Mouse (Mus musculus) liver, embryonic 11.5 days (tissue): ENCODE data around the gene Tsga10ip. TPM values are rescaled to one million over a fixed set of nuclear protein-coding genes. Genes with fewer than 3 reads are reported as not detected.
"Not testable (repeated sequence)": the region's sequence is repeated elsewhere in the genome, so short reads cannot be mapped to it uniquely, and the experiment has no call there.

Experiments used
- ATAC-seq: fragments of 200-750 bp; cut with Nextera tagmentation; replicated peaks from 2 replicates; pipeline ENCODE4 v1.8.0; 2017; ENCODE audit warnings: moderate number of reproducible peaks, mild to moderate bottlenecking, moderate TSS enrichment, moderate library complexity; ENCODE audit not compliant: low FRiP score
- DNase-seq: peaks from one replicate; pipeline ENCODE4 v3.0.0-alpha.2; 2017; ENCODE audit warnings: low spot score
- H3K27ac ChIP-seq: fragments of 300-500 bp; sonication (generic); 2 replicates; pipeline ENCODE4 v1.5.1; 2014; ENCODE audit warnings: mild to moderate bottlenecking, low read depth, low read length, control low read depth
- H3K27me3 ChIP-seq: fragments of 300-500 bp; sonication (generic); replicated peaks from 2 replicates; pipeline ENCODE4 v1.6.1; 2014; ENCODE audit warnings: low read length, mixed read lengths; ENCODE audit not compliant: control insufficient read depth, insufficient read depth
- H3K36me3 ChIP-seq: fragments of 300-500 bp; sonication (generic); 2 replicates; pipeline ENCODE4 v1.6.1; 2014; ENCODE audit warnings: mild to moderate bottlenecking, low read length, moderate library complexity, mixed read lengths; ENCODE audit not compliant: control insufficient read depth, insufficient read depth
- H3K4me1 ChIP-seq: fragments of 300-500 bp; sonication (generic); replicated peaks from 2 replicates; pipeline ENCODE4 v1.6.1; 2014; ENCODE audit warnings: low read length, mixed read lengths; ENCODE audit not compliant: control insufficient read depth, insufficient read depth
- H3K4me2 ChIP-seq: fragments of 300-500 bp; sonication (generic); 2 replicates; pipeline ENCODE4 v1.6.1; 2014; ENCODE audit warnings: mild to moderate bottlenecking, control low read depth, moderate library complexity
- H3K4me3 ChIP-seq: fragments of 300-500 bp; sonication (generic); 2 replicates; pipeline ENCODE4 v1.5.1; 2014; ENCODE audit warnings: low read depth, low read length, control low read depth
- H3K9ac ChIP-seq: fragments of 300-500 bp; sonication (generic); 2 replicates; pipeline ENCODE4 v1.6.1; 2014; ENCODE audit warnings: low read depth, low read length, control low read depth
- H3K9me3 ChIP-seq: fragments of 300-500 bp; sonication (generic); 2 replicates; pipeline ENCODE4 v1.6.1; 2016; ENCODE audit warnings: low read length, inconsistent platforms, mixed read lengths; ENCODE audit not compliant: control insufficient read depth
- WGBS: fragments of 180-500 bp; shearing (Covaris S2); extraction: QIAGEN DNeasy Blood & Tissue Kit; methylation state at CpG from one replicate; pipeline ENCODE4 v1.1.7; 2014; 5-methylcytosine and 5-hydroxymethylcytosine counted together
- polyA plus RNA-seq: library from polyadenylated mRNA; unstranded; fragments of >200 nt; fragmentation: Nextera tagmentation; extraction: Ambion mirVana; gene quantifications from 2 replicates; pipeline ENCODE4 v1.2.1, GENCODE M21; 2014

Tsga10ip gene
- polyA plus RNA-seq, 1 experiment from 2014 or later = 1.2 TPM

DNA sequence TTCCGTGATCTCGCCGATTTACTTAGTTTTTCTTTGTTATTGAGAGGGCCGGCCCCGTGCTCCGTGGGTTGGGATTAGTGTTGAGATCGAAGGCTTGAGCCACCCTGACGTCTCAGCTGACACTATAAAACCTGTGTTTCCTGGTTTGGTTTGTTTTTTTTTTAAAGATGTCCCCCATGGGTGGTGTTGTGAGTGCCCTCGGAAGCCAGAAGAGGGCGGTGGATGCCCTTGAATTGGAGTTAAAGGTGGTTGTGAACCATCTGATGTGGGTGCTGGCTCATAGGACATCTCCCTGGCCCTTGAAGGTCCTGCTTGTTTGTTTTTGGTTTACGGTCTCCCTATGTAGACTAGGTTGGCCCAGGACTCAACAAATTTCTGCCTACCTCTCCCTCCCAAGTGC is 34.9 kb downstream of the Tsga10ip start:
- DNase-seq (no peak), ATAC-seq (no peak)
- peak overlapping the region; percentile 98 for H3K4me2 ChIP-seq
- WGBS = 8% methylated on average over 11 of the region's 11 CpGs
- H3K9ac ChIP-seq = peak overlapping the region; percentile 96
- peaks cover 50% of the 10 kb centered on the region for H3K36me3 ChIP-seq
- peaks cover 17% of the 10 kb centered on the region for H3K4me1 ChIP-seq
- H3K27ac ChIP-seq = peak overlapping the region; percentile 92
- peak overlapping the region; percentile 88 for H3K4me3 ChIP-seq
- no peaks in the 10 kb centered on the region for H3K27me3 ChIP-seq
- H3K9me3 ChIP-seq = no peaks in the 10 kb centered on the region

DNA sequence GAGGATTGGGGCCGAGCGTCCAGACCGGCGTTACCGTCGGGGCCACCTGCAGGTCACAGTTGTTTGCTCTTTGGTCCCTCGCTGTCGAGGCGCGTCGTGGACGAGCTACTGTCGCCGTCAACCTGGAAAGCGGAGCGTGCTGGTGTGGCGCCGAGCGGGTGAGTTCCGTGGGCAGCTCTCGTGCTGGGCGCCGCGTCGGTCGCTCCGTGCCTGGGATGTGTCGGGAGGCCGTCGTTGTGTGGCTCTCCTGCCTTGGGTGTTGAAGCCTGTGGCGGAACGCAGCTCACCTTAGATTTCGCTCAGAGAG is 35.3 kb downstream of the Tsga10ip start, which contains the start of gene Banf1:
Gene Banf1, minus strand, starts transcription at position 116 of the 307 bp plus-strand sequence.
- H3K27me3 ChIP-seq = no peaks in the 10 kb centered on the region
- DNase-seq = no peak
- peak within 1 kb of the TSS; percentile 88 for H3K4me3 ChIP-seq
- peak within 1 kb of the TSS; percentile 96 for H3K9ac ChIP-seq
- H3K27ac ChIP-seq = peak within 1 kb of the TSS; percentile 92
- H3K4me1 ChIP-seq = peaks cover 17% of the 10 kb centered on the region
- H3K4me2 ChIP-seq = peak within 1 kb of the TSS; percentile 98
- ATAC-seq = no peak
- WGBS = under 1% methylated on average over 33 of the region's 33 CpGs
- peaks cover 47% of the 10 kb centered on the region for H3K36me3 ChIP-seq
- H3K9me3 ChIP-seq = no peaks in the 10 kb centered on the region

DNA sequence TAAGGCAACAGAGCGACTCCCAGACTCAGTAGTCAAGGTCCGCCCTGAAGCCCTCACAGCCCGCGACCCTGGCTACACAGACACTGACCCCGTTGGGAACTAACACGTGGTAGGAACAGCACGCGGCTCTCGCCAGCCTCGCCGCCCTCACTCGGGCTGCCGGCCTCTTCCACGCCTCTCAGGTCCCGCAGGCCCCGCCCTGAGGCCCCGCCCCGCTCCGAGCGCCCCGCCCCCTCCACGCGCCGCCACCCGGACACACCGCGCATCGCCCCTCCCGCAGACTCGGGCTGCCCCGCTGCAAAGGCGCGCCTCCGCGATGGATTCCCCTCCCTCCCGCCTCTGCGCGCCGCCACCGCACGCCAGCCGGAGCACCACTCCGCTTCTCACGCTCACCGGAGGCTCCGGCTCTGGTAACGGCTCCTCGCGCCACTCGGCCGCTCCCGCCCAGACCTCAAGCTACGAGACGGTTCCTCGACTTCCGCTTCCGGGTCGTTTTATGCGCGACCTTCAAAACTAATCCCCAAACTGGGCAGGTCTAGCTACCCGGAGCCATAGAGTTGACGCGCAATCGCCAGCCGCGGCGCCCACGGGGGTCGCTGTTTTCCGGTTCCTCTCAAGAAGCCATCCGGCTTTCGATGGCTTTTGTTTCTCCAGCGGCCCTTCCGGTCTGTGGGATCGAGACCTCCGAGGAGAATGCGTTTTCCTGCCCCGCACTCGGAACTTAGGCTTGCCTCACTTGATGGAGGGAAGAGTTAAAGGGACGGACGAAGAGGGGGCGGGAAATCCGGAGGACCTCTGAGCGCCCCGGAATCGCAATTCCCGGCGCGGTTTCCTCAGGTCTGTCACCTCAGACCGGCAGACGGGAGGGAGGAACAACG is 35.9 kb downstream of the Tsga10ip start, which contains the start of gene Eif1ad:
Gene Eif1ad, plus strand, starts transcription at position 567 of the 878 bp plus-strand sequence.
- H3K4me3 ChIP-seq = peak within 1 kb of the TSS; percentile 88

DNA sequence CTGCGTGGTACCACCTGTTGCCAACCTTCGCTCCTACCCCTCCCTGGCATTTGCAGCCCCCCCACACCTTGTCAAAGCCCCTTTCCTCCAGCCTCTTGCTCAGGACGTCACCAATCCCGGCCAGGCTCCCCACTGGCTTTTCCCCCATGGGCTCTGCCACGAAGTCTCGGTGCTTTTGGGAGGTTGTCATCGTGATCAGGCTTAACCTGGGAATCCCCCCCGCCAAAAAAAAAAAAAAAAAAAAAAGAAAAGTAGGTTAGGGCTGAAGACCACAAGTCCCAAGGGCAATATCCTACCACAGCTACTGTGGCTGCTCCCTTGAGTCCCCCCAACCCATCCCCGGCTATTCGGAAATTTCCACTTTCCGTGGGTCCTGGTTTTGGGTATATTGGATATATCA is 36.6 kb downstream of the Tsga10ip start:
- H3K4me1 ChIP-seq = peaks cover 17% of the 10 kb centered on the region
- no peaks in the 10 kb centered on the region for H3K27me3 ChIP-seq
- H3K27ac ChIP-seq = peak overlapping the region; percentile 92
- peak overlapping the region; percentile 96 for H3K9ac ChIP-seq
- 14% methylated on average over 11 of the region's 11 CpGs for WGBS
- peak overlapping the region; percentile 88 for H3K4me3 ChIP-seq
- H3K4me2 ChIP-seq = peak overlapping the region; percentile 98
- no peaks in the 10 kb centered on the region for H3K9me3 ChIP-seq
- ATAC-seq = no peak
- DNase-seq = peak; percentile 43
- H3K36me3 ChIP-seq = peaks cover 38% of the 10 kb centered on the region

More for the DNA sequence above, 35.9 kb downstream of the Tsga10ip start, which contains the start of gene Eif1ad:
- ATAC-seq = peak; percentile 92
- DNase-seq = peak; percentile 99
- H3K9me3 ChIP-seq = no peaks in the 10 kb centered on the region
- peaks cover 41% of the 10 kb centered on the region for H3K36me3 ChIP-seq
- peak within 1 kb of the TSS; percentile 92 for H3K27ac ChIP-seq
- no peaks in the 10 kb centered on the region for H3K27me3 ChIP-seq
- WGBS = under 1% methylated on average over 92 of the region's 92 CpGs
- H3K4me2 ChIP-seq = peak within 1 kb of the TSS; percentile 98
- peaks cover 17% of the 10 kb centered on the region for H3K4me1 ChIP-seq
- H3K9ac ChIP-seq = peak within 1 kb of the TSS; percentile 96

DNA sequence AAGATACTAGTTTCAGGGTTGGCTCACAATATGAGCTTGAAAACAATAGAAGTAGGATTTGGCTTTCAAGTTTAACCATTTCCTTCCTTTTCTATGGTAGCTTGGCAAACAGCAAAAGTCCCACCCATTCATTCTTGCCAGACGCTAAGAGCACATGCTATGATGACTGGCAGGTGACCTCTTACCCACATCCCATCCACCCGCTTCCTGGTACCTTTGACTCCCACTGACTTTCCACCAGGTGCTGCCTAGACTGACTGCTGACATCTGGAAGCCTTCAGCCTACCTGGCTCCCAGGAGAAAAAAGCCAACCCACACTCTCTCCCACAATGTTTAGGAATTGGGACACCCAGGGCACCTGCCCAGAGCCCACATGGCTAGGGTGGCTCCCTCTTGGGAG is 38.2 kb downstream of the Tsga10ip start:
- Histone ChIP-seq H3K4me3 (no peak overlapping the region), H3K36me3 (peaks cover 24% of the 10 kb centered on the region), H3K9ac (no peak overlapping the region)

DNA sequence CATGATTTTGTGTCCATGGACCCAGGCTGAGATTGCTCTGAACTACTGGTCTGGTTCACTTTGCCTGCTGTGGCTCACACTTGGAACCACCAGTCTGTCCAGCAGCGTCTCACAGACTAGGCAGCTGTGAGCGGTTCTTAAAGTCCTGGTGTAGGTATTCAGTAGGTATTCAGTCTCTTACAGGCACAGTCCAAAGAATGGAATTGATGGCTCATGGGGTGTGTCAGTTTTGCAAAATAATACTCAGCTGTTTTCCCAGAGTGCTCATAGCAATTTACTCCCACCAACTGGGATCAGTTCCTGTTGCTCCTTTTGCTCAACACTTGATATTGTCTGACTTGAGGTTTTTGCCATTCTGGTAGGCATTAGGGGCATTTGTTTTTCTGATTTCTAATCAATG is 40.1 kb downstream of the Tsga10ip start:
- Histone ChIP-seq H3K27me3 (no peaks in the 10 kb centered on the region), H3K4me2 (no peak overlapping the region), H3K9me3 (no peaks in the 10 kb centered on the region), H3K9ac (no peak overlapping the region), H3K4me1 (peaks cover 9% of the 10 kb centered on the region), H3K27ac (no peak overlapping the region), H3K36me3 (peaks cover 17% of the 10 kb centered on the region), H3K4me3 (no peak overlapping the region)
- WGBS = 81% methylated on average over 2 of the region's 2 CpGs
- DNase-seq (no peak), ATAC-seq (no peak)

More for the DNA sequence above, 38.2 kb downstream of the Tsga10ip start:
- DNase-seq = no peak
- Histone ChIP-seq H3K9me3 (no peaks in the 10 kb centered on the region), H3K4me1 (peaks cover 17% of the 10 kb centered on the region), H3K27ac (no peak overlapping the region), H3K27me3 (no peaks in the 10 kb centered on the region), H3K4me2 (no peak overlapping the region)
- ATAC-seq = no peak
- 85% methylated on average over 2 of the region's 2 CpGs for WGBS

DNA sequence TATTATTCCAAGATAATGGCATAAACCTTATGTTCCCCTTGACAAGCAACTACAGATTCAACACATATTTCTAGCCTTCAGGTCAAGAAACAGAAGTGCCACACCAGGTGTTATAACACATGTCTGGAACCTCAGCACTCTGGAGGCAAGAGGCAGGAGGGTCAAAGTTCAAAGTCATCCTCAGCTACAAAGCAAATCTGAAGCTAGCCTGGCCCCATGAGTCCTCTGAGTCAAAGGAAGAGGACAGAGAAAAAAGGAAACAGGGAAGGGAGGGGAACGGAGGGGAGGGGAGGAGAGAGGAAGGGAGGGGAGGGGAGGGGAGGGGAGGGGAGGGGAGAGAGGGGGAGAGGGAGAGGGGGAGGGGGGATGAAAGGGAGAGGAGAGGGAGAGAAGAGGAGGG is 46.2 kb downstream of the Tsga10ip start:
- WGBS = no CpG with 5 or more reads among the region's 1 CpGs
- DNase-seq (no peak), ATAC-seq (no peak)
- H3K27me3 ChIP-seq = no peaks in the 10 kb centered on the region
- no peak overlapping the region for H3K9ac ChIP-seq
- H3K36me3 ChIP-seq = no peaks in the 10 kb centered on the region
- H3K9me3 ChIP-seq = no peaks in the 10 kb centered on the region
- H3K4me1 ChIP-seq = no peaks in the 10 kb centered on the region
- no peak overlapping the region for H3K4me2 ChIP-seq
- H3K27ac ChIP-seq = no peak overlapping the region
- no peak overlapping the region for H3K4me3 ChIP-seq

DNA sequence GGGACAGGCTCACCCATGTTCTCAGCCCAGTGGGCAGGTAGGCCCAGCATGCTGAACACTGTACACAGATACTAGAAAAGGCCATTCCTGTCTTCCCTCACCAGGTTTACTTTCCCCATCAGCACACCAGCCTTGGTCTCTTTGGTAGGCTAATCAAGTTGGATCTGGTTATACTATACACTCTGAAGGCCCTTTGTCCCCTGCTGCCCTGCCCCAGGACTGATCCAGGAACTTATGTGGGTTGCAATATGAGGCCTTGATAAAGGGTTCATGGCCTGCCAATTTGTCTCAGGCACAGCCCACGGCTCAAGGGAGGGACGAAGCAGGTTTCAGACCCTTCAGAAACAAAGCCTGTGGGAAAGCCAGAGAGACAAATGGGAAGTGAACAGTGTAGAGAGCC is 48.7 kb downstream of the Tsga10ip start:
- 72% methylated on average over 2 of the region's 2 CpGs for WGBS
- DNase-seq = no peak
- Histone ChIP-seq H3K4me3 (no peak overlapping the region), H3K9ac (no peak overlapping the region), H3K27ac (no peak overlapping the region), H3K4me1 (peaks cover 4% of the 10 kb centered on the region), H3K4me2 (no peak overlapping the region), H3K9me3 (no peaks in the 10 kb centered on the region), H3K36me3 (no peaks in the 10 kb centered on the region), H3K27me3 (no peaks in the 10 kb centered on the region; the same call in 1 of the 2 replicates)
- ATAC-seq = no peak

DNA sequence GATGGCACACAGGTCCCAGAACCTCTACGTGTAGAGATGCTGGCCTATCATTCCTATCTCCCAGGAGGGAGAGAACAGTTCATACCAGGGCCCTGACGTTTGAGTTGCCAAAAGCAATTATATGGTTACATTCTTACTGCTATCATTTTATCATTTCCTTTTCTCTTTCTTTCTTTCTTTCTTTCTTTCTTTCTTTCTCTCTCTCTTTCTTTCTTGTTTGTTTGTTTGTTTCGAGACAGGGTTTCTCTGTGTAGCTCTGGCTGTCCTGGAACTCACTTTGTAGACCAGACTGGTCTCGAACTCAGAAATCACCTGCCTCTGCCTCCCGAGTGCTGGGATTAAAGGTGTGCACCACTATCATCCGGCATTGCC is 52.8 kb downstream of the Tsga10ip start, which contains the start of gene Cst6:
Gene Cst6, minus strand, starts transcription at position 73 of the 372 bp plus-strand sequence.
- Histone ChIP-seq H3K4me3 (peak within 1 kb of the TSS; percentile 49), H3K4me2 (peak within 1 kb of the TSS; percentile 94), H3K9ac (peak within 1 kb of the TSS; percentile 49)
- 64% methylated on average over 6 of the region's 6 CpGs for WGBS
- not testable (repeated sequence) for H3K27me3 ChIP-seq, H3K4me1 ChIP-seq, ATAC-seq, H3K27ac ChIP-seq, DNase-seq, H3K36me3 ChIP-seq, H3K9me3 ChIP-seq
